Mouse (Mus musculus) urinary bladder, postnatal 25 days (tissue): ENCODE data around the gene Lgals7.
"Not testable (repeated sequence)": the region's sequence is repeated elsewhere in the genome, so short reads cannot be mapped to it uniquely, and the experiment has no call there.

Experiments
- DNase-seq: peaks from one replicate; pipeline ENCODE4 v3.0.0; 2022; ENCODE audit warnings: low spot score

The Lgals7 gene

GRCm38 (mm10) chr7:28877155-28877554 lies 13.5 kb downstream of the Lgals7 start:
- no peak for DNase-seq

GRCm38 (mm10) chr7:28877856-28878255 lies 14.2 kb downstream of the Lgals7 start:
- DNase-seq, result no peak

GRCm38 (mm10) chr7:28879606-28880005 lies 16.0 kb downstream of the Lgals7 start:
- DNase-seq, result no peak

- no peak for DNase-seq
These were observed 16.9 kb downstream of the Lgals7 start for GRCm38 (mm10) chr7:28880554-28880953.

- no peak for DNase-seq
These were observed 17.5 kb downstream of the Lgals7 start, which contains the start of gene Capn12 for GRCm38 (mm10) chr7:28881199-28881598. TSS of gene Capn12 (plus strand) at chr7:28881422.

- no peak for DNase-seq
These were observed 19.4 kb downstream of the Lgals7 start for GRCm38 (mm10) chr7:28883039-28883438.

- not testable (repeated sequence) for DNase-seq
These were observed 20.1 kb downstream of the Lgals7 start for GRCm38 (mm10) chr7:28883704-28884103.

- DNase-seq, result no peak
These were observed 22.8 kb downstream of the Lgals7 start for GRCm38 (mm10) chr7:28886486-28886885.

- no peak for DNase-seq
These were observed 25.1 kb downstream of the Lgals7 start for GRCm38 (mm10) chr7:28888701-28889161.

- no peak for DNase-seq
These were observed 28.9 kb downstream of the Lgals7 start for GRCm38 (mm10) chr7:28892601-28893000.

GRCm38 (mm10) chr7:28893643-28894265 lies 30.1 kb downstream of the Lgals7 start:
- DNase-seq, result no peak

- DNase-seq, result no peak
These were observed 31.3 kb downstream of the Lgals7 start for GRCm38 (mm10) chr7:28894942-28895341.

GRCm38 (mm10) chr7:28897661-28898060 lies 34.0 kb downstream of the Lgals7 start:
- DNase-seq, result no peak

- no peak for DNase-seq
These were observed 36.3 kb downstream of the Lgals7 start for GRCm38 (mm10) chr7:28899972-28900371.

GRCm38 (mm10) chr7:28901311-28902125 lies 37.9 kb downstream of the Lgals7 start:
- no peak for DNase-seq

- DNase-seq, result no peak
These were observed 38.5 kb downstream of the Lgals7 start for GRCm38 (mm10) chr7:28902180-28902579.

- no peak for DNase-seq
These were observed 39.2 kb downstream of the Lgals7 start for GRCm38 (mm10) chr7:28902809-28903208.

- DNase-seq, result no peak
These were observed 40.1 kb downstream of the Lgals7 start for GRCm38 (mm10) chr7:28903778-28904177.

GRCm38 (mm10) chr7:28907195-28907594 lies 43.5 kb downstream of the Lgals7 start:
- no peak for DNase-seq

- DNase-seq, result no peak
These were observed 48.0 kb downstream of the Lgals7 start for GRCm38 (mm10) chr7:28911632-28912031.

GRCm38 (mm10) chr7:28913171-28913570 lies 49.5 kb downstream of the Lgals7 start:
- no peak for DNase-seq
